Mouse (Mus musculus) cerebellum, adult 9-11 months (tissue): ENCODE data around the gene Ftcd.
A peak's percentile ranks its signal among the peaks of the same experiment; 100 is the strongest.

Experiments
- DNase-seq: peaks from one replicate; pipeline ENCODE4 v3.0.0; 2022

The Ftcd gene

DNA sequence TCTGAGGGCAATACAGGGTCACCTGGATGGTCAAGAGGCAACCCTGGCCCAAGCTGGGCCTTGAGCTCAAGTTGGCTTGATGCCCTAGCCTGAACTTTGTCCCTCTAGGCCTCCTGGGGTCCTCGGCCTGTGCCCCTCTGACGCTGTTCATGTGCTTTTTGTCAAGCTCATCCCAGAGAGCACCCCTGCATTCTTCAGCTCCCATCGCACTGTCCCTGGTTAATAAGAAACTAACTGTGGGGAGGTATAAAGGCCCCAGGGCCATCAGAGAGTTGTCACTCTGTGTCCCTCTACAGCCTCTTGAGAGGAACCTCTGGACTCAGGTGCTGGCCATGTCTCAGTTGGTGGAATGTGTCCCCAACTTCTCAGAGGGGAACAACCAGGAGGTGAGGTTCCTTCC lies at the start of gene Ftcd:
Gene Ftcd (plus strand): TSS at position 275 of the 400 bp plus-strand sequence.
- no peak for DNase-seq

DNA sequence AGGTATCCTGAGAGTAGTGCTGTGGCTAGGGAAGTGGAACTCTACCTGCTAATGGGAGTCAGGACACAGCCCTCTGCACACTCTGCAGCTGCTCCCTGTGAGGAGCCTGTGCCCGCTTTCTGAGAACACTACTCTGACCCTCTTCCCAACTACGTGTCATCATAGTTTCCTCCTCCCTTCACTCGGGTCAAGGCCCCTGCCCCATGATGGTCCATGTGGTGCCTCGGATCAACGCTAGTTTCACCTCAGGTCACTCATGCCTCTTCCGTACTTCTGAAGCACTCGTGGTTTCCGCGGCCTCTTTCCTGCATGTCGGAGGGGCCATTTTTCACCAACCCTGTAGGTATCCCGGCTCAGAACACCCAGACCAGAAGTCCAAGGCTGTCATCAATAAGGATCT lies 44.5 kb upstream of the Ftcd start:
- no peak for DNase-seq

DNA sequence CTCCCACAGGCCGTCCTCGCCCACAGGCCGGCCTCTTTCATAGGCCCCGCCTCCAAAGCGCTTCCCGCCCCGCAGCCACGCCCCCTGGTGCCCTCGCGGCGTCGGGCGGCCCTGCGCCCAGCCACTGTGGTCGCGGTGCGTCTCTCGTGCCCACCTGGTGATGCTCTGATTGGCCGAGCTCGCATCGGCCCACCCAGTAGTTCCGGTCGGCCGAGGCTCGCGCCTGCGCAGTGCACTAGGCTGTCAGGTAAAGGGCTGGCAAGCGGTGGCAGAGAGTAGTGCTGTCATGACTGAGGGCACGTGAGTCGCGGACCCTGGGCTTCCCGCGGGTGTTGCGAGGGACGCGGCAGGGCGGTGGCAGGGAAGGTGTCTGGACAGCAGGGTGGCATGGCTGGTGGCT lies 44.1 kb upstream of the Ftcd start, which contains the start of gene Lss:
Gene Lss (plus strand): TSS at position 214 of the 400 bp plus-strand sequence.
- peak; percentile 99 for DNase-seq

DNA sequence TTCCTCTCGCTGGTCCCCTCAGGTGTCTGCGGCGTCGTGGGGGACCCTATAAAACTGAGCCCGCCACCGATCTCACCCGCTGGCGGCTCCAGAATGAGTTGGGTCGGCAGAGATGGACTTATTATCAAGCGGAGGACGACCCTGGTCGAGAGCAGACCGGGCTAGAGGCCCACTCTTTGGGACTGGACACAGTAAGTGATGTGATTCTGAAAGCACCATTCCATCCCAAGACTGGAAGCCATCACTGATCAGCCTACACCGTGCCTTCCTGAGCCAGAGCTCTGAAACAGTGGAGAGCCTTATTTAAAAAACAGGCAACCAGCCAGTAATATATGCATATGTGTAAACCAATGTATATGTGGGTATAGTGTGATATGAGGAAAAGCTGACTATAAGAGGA lies 43.6 kb upstream of the Ftcd start:
- DNase-seq: no peak

DNA sequence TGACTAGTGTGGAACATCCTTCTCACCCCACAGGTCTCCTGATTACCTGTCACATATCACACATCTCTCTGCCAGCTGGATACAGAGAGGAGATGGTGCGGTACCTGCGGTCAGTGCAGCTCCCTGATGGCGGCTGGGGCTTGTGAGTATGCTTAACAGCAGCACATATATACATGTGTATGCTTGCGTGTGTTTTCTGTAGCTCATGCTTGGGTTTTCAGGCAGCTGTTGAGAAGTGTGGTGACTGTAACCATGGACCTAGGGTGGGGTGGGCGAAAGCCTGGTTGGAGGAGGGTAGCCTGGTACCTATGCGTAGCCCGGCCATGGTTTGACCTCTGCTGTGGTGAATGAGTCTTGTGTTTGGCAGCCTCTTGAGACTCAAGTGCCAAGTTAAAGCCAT lies 39.9 kb upstream of the Ftcd start:
- DNase-seq: no peak

DNA sequence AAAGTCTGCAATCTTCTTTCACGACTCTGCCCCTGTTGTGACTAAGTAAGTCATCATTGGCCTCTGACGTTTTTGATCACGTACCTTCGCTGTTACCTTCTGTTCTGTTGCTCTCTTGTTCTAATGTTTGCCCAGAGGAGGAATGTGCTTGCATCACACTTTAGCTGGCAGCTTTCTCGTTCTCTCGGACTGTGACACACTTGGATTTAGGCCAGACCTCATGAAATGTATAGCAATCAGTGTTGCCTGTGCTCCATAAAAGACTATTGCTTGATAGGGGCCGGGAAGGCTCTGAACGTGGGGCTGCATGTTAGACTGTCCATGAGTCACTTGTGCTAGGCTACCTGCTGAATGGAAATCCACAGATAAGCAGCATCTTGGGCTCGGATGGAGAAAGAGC lies 37.8 kb upstream of the Ftcd start:
- DNase-seq: no peak

DNA sequence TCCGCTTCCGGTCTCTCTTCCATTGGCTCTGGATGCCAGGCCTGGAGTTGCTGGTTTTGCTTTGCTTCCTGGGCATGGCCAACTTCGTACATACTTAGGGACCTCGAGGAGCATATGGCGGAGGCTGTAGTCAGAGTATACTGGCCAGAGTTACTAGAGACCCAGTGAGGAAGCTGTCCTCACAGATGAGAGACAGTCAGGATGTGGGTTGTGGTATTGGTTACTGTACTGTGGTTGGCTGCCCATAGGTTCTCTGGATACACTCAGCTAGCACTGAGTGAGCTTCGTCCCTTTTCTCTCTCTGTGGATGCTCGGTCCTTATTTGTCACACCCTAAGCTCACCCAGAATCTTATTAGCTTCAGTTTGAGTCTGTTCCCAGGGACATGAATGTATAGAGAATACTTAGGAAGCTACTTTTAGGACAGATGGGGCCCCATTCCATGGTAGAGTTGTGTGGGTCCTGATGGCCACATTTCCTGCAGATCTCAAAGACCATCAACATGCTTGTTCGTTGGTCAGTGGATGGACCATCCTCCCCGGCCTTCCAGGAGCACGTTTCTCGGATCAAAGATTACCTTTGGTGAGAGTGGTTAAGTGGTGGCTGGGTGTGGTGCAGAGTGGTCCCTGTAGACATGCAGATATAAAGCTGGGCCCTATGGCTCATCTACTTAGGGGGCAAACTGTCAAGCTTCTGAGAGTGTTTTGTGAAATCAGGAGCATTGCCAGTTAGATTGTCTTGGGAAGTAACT lies 33.9 kb upstream of the Ftcd start:
- DNase-seq: no peak

DNA sequence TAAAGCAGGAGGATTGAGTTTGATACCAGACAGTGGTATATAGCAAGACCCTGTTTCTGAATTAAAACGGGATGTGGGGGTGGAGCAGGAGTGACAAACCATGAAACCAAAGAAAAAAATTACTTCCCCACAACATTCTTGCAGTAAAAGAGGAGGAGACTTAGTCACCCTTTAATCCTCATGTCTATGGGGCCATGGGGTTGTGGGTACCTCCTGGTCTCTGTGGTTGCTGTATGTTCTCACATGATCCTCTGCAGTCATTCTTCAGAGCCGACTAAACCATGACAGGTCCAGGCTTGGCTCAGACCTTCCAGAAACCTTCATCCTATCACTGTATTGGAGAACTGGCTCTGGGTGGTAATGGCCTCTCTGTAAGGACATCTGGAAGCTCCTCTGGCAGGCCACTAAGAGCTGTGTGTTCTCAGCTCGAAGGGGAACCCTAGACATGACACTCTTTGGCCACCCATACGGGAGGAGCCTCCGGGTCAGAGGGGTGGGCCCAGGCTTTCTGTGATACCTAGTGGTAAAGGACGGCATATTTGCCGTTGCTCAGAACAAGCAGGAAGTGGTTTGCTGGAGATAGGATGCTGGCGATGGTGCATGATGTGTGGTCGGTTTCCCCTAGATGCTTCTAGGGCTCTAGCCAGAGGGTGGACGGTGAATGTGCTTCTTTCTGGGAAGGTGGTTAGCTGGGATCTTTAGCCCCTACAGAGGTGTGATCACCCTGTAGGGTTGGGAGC lies 32.6 kb upstream of the Ftcd start:
- DNase-seq: no peak

DNA sequence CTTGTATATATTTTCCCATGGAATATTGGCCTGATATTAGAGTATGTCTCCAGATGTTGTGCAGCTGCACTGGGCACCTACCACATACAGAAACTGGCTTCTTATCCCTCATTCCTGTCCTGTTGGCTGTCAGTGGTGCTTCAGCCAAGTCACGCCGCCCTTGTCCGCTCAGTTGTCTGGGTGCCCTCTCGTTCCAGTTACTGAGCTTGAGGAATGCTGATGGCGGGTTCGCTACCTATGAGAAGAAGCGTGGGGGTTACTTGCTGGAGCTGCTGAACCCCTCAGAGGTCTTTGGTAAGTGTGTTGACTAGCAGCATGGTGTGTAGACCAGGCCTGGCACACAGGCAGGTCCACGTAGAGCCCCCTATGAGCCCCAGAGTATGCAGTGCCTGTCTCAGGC lies 28.9 kb upstream of the Ftcd start:
- no peak for DNase-seq

DNA sequence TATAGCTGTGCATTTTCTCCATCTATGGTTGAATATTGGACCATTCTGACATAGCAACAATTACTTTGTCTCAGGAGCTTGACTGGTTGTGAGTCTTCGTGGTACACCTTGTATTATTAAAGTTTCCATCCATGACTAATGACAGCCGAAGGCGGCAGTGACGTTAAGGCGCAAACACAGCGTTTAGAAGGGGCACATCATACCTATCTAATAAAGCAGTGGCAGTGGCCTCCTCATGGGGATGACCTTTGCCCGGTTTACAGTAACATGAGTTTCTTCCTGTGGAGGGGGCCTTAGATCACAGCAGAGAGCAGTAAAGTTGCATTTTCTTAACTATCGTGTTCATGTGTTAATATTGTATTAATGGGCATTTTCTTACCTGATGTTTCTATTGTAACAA lies 27.2 kb upstream of the Ftcd start:
- no peak for DNase-seq

DNA sequence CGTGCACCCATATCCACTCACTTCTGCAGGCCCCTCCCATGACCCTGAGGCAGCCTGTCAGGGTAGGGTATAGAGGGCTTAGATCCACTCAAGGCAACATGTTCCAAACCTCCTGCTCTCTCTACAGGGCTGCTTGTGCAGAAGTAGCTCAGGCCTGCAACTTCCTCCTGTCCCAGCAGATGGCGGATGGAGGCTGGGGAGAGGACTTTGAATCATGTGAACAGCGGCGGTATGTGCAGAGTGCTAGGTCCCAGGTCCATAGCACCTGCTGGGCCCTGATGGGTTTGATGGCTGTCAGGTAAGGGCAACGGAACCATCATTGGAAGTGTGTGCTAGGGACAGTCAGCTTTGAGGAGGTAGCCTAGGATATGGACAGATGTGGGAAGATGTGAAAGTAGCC lies 25.0 kb upstream of the Ftcd start:
- DNase-seq: no peak

DNA sequence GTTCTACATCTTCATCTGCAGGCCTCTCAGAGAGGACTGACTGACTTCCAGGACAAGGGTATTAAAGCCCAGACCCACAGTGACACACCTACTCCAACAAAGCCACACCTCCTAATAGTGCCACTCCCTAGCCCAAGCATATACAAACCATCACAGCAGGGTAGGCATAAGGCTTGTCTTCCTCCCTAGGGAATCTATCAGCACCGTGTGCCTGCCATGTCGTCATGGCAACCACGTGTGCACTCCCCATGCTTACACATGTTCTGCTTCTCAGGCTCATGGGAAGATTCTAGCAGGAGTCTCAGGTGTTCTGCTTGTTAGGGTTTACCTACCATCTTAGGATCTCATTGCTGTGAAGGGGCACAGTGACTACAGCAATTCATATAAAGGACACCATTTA lies 23.9 kb upstream of the Ftcd start:
- no peak for DNase-seq

DNA sequence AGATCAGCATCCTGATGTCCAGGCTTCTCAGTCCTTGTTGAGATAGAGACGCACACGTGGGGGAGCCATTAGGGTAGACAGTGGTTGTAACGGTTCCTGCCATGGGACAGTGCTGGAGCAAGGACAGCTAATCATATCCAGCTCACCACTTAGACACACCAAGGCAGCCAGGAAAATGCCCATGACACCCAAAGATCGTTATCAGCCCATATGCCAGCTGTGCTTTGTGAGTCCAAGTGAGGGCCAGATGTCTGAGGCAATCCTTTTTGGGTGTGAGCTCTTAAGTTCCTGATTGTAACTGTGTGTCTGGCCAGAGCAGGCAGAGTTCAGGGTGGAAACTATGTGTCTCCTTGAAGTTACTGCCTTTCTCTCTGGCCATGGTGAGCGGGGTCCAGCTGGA lies 21.4 kb upstream of the Ftcd start:
- DNase-seq: no peak

DNA sequence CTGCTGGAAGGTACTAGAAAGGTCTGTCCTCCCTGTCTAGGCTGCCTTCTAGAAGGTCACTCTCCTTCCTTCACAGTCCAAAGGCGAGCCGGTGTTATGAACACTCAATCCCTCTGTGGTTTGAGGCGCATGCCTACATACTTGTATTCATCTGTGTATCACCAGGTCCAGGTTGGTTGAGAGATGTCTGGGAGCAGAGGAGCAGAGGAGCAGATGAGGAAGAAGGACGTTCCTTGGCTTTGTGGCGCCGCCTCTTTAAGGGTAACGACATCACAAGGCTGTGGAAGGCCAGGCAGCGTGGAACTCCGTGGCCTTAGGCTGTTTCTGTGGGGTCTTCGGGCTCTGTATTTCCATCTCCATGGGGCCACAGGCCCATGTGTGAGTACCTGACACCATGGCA lies 13.5 kb upstream of the Ftcd start, which contains the start of gene Spatc1l:
Gene Spatc1l (plus strand): TSS at position 301 of the 400 bp plus-strand sequence.
- DNase-seq: no peak

DNA sequence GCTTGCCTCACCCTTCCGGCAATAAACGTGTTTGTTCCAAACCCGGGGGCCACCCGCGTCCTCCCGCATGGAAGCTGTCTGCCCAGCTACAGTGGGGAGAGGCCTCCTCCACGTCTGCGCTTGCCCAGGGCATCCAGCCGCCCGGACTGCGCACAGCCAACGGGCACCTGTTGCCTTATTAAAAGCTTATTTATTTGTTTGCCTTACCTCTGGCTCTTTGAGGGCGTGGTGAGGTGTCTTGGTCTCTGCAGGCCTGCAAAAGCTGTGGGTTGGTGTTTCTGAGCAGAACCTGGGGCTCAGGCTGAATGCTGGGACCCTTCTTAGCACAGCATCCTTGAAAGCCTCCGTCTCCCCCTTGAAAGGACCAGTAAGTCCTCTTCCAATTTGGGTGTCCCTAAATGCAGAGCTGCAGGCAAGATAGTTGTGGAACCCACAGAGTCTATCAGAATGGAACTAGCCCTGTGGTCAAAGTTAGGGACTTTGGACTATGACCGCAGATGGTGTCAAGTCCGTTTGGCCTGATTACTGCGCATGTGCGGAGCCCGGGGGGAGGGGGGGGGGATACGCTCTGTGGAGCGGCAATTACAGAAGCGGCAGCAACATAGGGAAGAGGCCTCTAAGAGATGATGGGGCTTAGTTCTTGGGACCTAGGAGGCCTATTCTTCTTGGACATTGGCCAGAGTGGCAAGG lies 5.3 kb upstream of the Ftcd start:
- no peak for DNase-seq

DNA sequence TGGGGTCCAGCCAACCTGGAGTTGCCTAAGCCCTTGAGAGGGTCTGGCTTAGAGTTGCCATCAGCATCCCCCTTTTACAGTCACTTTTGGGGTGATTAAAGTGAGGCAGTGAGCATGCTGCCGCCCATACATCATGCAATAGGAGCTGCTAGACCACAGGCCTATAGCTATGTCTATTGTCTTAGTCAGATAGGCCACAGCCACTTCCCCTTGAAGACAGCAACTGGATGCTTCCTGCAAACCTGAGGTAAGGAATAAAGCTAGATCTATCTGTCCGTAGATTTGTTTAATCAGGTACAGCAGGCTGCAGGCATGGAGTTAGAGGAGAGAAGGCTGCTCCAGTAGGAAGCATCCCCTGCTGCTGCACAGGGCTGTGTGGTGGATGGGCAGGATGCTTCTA lies 4.4 kb upstream of the Ftcd start:
- DNase-seq: no peak

DNA sequence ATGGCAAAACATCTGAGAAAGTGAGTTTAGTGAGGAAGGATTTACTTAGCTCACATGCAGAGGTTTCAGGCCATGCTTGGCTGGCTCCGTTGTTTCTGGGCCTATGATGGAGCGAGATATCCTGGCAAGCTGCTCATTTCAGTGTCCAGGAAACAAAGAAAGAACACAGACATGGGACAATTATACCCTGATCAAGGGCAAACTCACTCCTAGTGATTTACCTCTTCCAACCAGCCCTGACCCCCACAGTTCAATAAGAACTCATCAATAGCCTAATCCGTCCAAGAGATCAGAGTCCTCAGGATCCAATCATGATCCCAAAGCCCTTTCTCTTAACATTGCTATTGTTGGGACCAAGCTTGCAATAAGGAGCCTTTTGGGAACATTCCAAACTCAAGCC lies 3.3 kb upstream of the Ftcd start:
- no peak for DNase-seq

DNA sequence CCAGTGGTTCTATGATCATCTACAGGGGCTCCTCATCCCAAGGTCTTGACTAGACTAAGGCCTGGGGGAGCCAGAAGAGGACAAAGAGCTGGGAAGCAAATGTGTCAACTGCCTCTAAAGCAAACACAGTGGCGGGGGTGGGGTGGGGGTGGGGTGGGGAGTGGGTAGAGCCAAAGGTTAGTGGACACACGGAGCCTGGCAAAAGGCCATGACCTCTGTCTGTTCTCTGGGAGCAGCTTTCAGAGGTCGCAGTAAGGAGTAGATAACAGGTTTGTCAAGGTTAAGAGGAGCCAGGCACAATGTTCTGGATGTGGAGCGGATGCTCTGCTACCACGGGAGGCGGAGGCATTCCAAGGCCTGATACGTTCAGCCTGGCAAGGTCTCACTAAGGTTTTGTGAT lies 1.5 kb downstream of the Ftcd start:
- DNase-seq: no peak

DNA sequence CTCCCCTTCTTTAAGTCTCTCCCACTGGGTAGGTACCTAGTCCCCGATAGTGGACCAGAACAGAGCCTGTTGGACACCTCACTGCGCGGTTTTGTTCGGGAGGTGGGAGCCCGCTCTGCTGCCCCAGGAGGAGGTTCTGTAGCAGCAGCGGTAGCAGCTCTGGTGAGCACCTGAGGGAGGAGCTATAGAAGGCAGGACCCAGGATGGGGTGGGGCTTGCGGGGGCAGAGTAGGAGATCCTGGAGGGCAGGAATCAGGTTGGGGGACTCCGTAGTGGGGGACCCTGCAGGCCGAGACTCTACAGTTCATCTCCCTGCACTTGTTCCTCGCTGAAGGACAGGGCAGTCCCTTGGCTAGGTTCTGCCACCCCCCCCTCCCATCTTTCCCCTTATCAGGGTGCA lies 8.7 kb downstream of the Ftcd start:
- DNase-seq: no peak

DNA sequence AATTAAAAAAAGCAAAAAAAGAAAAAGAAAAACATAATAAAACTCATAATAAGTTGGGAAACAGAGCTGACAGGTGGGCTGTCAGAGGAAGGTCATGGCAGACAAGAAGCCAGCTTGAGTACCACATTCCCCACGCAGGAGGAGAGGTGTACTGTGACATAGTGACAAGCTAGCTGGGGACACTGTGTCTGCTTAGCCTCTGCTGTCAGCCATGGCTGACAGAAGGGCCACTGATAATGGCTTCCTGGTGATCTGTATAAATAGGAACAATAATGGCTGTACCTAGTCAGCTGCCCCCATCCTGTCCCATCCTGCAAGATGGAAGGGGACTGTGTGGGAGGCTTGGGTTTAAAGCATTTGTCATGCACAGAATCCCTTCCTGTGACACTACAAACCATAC lies 10.7 kb downstream of the Ftcd start:
- DNase-seq: no peak

DNA sequence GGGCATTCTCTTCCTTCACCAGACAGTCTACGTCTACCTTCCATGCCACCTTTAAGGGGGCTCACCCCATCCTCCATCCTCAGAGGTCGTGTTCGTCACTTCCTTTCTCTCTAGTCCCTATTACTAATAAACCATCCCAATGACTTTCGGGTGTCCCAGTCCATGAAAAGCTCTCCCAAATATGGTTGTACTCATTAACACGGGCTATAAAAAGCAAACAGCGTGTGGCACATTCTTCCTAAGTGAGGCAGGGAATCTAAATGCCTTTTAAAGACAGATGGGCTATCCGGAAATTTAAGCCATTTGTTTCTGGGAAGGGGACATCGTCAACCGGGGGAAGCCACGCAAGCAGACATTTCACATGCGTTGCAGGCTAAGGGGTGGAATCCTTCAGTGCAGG lies 14.7 kb downstream of the Ftcd start:
- no peak for DNase-seq

DNA sequence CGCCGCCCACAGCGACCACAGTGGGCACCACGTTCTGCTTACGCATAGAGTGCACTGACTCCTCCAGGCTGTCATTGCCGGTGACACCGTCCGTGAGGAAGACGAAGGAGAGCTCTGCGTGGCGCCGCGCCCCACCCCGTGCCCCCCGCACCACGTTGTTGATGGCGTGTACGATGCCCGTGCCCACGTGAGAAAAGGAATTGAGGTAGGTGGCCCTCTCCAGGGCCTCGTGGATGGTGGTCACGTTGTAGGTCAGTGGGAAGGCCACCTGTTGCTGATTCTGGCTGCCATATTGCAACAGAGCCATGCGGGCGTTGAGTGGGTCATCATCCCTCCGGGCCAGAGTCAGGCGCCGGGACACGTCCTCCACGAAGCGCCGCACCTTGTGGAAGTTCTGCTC lies 20.9 kb downstream of the Ftcd start:
- DNase-seq: no peak

DNA sequence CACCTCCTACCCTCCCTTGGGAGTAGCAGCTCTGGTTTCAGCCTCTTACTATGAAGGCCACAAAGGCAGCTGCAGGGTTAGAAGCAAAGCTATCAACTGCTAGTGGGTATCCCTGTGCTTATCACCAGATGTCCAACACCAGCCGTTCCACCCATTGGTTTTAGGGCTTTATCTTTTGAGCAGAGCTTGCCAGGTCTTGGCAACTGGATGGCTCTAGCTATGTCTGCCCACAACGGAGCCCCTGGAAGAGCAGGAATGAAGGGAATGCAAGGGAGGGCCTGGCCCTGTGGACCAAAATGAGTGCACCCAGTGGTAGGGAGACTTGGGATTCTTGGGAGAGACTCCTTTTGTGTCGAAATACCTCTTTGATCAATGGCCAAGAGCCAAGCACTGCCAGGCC lies 27.2 kb downstream of the Ftcd start:
- no peak for DNase-seq

DNA sequence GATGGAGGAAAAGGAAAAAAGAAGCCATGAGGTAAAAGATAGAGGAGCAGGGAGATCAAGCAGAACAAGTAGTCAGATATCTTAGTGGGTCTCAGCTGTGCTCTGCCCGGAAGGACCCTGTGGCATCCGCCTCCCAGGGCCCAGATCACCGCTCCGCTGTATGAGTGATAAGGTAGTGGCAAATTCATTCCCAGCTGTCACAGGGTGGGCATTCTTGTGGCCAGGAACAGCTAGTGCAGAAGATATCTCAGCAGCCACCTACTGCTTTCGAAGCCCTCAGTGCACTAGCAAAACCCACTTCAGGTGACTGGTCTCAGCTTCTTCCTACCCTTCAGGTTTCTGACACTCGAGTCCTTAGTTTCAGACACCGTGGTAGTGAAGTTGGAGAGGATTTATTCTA lies 37.0 kb downstream of the Ftcd start:
- DNase-seq: no peak
